Mouse (Mus musculus): ENCODE measurements around the gene Med16. TPM values are rescaled to one million over a fixed set of nuclear protein-coding genes. Genes with fewer than 3 reads are reported as not detected.

Med16 gene
- total RNA-seq, 2 experiments from 2014 or later = 53.0 to 54.1 TPM

DNA sequence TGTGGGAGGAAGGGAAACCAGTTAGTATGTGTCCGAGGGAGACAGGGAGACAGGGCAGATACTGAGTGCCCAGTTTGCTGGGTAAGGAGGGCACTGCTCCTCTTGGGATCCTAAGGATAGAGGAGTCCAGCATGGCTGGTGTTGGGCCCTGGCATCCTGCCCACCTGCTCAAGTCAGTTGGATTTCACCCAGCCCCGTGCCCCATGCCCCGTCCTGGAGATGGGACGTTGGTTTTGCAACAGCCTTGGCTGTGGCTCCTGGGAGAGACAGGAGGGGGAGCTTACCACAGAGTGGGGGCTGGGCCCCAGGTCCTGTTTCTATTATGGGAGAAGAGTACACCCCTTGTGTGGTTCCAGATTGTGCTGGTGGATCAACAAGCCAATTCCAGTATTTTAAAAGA is 24.3 kb downstream of the Med16 start:
- DNase-seq = no peak

DNA sequence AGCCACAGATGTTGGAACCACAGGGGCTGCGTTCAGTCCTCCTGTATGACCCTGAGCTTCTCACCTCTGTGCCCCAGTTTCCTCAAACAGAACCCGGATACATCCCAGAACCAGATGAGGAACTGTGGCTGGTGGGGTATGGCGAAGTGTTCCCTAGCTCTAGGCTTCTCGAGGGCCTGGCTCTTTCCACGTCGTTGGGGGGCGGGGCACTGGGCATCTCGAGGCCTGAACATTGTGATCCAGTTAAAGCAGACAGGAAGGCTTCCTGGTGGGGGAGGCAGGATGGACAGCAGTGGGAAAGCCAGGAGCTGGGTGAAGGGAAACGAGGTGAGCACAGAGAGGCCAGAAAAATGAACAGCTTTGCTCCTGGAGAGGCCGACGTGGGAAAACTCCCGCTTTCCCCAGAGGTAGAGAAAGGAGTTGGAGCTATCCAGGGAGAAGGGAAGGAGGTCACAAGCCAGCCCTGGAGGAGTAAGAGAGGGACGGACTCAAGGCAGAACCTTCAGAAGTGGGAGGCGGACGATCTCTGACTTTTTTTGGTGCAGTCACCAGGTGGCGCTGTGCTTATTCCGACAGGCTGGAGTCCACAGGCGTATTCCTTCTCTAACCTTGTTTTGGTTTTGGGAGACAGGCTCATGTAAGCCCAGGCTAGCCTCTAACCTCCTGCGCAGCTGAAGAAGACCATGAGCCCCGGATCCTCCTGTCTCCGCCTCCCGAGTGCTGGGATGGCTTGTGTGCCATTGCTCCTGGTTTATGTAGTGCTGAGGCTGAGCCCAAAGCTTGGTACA is 25.2 kb downstream of the Med16 start:
- peak; percentile 68 to 75 for DNase-seq

DNA sequence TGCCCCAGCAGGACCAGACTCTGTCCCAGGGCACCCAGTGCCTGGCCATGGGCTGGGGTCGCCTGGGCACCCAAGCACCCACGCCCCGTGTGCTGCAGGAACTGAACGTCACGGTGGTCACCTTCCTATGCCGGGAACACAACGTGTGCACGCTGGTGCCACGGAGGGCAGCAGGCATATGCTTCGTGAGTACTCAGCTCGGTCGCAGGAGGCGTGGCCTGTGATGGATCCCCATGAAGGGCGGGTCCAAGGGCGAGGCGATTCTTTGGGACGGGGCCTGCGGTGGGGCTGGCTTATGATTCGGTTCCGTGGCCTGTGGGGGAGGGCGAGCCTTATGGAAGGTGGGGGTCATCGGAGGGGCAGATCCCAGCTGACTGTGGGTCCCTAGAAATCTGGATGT is 26.7 kb downstream of the Med16 start:
- no peak for DNase-seq

DNA sequence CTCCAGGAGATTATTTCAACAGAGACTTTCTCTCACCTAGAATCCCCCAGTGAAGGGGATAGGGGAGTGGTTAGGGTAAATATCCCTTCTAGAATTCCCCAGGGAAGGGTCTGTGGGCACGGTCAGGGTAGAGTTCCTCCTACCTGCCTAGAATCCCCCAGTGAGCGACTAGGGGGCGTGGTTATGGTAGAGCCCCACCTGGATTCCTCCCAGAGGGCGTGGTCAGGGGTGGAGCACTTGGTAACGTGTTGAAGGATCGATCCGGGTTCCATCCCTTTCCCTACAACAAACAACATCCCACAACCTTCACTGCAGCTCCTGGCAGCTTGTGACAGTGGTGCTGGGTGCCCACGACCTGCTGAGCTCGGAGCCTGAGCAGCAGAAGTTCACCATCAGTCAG is 28.0 kb downstream of the Med16 start:
- no peak for DNase-seq

DNA sequence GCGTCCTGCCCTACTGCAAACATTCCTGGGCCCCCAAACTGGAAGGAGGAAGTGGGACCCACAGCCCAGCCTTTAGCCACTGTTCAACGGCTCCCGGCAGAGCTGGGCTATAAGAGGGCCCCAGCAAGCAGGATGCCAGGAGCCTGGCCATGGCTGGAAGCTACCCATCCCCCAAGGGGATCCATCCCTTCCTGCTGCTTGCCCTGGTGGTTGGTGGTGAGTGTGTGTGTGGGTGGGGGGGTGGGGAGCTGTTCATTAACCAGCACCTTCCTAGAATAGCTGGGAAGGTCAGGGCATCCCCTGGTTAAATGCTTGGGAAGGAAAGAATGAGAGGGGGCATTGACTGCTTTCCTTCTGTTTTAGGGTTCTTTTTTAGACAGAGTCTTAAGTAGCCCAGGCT is 29.2 kb downstream of the Med16 start:
- no peak for DNase-seq

DNA sequence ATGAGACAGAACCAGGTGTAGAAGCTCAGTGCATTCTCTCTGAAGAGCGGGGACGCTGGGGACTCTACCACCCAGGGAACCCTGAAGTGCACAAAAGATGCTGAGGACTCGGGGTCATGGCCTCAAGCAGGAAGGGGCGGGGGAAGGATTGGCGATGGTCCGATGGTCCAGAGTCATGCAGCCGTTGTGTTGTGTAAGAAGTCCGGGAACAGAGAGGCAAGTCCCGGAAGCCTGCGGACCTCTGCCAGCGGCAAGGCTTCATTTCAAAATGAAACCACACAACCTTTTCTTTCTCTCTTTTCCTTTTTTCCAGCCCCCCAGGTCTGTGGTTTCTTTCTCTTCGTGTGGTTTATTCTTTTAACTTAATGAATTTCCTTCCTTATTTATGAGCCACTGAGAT is 31.0 kb downstream of the Med16 start:
- DNase-seq = no peak

DNA sequence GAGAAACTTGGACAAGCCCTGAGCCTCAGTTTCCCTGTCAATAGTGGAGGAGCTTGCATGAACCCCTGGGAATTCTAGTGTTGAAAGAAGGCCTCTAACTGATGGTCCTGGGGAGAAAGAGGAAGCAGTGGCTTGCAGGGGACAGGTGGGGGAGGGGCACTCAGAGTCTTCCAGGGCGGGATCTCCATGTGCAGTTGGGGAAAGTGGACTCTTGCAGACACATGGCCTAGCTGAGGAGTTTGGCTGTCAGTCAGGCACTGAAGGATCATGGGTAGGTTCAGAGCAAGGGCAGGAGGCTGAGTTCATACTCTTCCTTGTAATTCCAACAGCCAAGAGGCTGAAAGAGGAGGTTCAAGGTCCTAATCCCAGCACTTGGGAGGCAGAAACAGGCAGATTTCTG is 31.5 kb downstream of the Med16 start:
- no peak for DNase-seq

DNA sequence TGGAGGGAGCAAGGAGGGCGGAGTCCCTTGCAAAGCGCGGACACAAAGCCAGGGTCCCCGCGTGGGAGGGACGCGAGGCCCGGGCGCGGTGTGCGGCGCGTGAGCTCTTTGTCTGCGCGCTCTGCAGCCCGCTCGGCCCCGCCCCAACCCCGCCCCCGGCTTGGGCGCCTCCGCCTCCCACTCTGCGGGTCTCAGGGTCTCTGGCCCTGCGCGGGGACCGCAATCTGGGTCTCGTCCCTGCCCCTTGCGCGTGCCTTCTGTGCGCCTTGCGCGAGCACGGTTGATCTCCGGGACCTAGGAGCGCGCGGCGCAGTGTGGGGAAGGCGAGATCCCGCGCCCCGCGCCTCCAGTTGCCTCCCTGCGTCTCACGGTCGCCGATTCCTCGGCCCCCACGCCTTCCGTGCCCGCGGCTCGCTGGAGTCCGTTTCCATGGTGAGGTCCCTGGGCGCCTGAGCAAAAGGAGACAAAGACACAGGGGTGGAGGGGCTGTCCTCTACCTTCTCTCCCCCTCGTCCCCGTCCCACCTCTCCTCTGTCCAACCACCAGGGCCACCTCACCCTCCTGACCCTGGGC is 34.3 kb downstream of the Med16 start, which contains the start of the genes Prtn3 and Plppr3:
Gene Prtn3, plus strand, starts transcription at position 187 of the 573 bp plus-strand sequence.
Gene Plppr3, minus strand, starts transcription at position 345 of the 573 bp plus-strand sequence.
- DNase-seq = no peak

DNA sequence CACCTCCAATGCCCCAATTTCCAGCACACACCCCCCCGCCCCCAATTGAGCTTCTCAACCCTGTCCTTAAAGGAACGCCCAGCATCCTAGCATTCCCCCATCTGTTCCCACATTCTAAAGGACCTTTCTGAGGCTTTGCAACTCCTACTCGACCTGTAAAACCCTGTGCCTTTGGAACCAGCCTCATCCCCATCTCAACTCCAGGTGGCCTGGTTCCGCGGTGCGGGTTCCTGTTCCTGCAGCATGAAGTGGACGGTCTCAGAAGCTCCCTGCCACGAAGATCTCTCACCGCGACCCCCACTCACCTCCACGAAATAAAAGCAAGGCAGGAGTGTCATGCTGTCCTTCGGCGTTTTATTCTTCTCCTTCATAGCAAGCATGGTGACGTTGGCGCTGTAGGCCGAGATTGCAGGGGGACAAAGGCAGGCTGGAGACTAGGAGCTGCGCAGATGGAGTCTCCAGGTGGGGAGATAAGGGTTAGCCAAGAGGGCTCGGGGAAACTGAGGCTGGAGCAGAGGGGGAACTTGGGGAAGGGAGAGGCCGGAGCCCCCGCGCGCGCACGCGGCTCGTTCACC is 34.9 kb downstream of the Med16 start:
- DNase-seq = no peak

DNA sequence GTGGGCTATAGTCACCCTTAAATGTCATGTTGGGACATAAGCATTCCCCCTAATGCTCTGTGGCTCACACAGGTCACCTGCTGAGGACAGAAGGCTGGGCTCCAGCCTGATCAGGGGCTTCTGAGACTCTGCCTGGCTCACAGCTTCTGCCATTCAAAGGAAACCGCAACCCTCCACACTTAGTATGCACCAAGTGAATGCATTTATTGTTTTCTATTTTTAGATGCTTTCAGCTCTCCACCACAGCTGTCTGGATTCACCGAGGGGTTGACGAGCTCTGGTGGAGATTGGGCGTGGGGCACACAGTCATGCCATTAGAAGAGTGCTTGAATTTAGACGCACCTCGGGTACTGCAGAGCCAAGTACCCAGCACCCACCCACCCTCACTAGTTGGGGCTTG is 35.4 kb downstream of the Med16 start:
- DNase-seq = no peak

DNA sequence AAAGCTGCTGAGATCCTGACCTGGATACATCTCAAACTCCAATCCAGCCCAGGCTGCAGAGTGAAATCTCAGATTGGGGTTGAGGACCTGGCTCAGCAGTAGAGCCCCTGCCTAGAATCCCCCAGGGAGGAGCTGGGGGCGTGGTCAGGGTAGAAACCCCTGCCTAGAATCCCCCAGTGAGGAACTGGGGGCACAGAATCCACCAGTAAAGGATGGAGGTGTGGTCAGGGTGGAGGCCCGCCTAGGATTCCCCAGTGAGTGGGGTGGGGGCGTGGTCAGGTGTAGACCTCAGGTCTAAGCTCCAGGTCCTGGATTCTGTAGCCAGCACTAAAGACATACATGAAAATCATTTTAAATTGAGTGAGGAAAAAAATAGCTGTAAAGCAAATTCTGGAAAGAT is 35.9 kb downstream of the Med16 start:
- DNase-seq = no peak

DNA sequence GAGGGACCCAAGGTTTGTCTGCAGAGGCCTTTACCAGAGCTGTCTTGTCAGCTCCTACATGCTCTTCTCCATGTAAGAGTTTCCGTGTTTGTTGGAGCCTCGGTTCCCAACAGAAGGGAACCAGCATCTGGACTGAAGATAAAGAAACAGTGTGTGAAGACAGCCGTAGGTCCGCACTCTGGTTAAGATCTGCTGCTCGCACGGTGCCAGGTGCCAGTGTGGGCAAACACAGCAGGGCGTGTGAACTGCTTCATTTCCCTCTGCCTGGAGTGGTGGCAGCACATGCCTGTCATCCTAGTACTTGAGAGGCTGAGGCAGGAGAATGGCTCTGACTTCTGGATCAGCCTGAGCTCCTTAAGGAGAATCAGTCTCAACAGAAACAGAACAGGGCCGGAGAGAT is 36.9 kb downstream of the Med16 start:
- no peak for DNase-seq

DNA sequence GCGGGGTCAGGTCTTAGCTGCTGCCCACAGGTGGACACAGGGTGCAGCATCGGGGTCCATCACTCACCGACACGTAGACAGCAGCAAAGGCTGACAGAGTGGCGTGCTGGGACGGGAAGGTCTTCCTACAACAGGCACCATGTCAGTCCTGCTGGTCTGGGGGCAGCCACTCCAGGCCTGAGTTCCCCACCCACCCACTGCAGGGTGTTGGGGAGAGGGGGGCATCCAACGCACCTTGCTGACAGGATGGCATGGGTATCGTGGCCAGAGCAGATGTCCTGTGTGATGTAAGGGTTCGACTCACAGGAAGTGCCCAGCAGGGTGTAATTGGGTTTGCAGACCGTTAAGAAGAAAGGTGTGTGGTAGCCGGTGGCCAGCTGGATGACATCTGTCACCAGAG is 42.1 kb downstream of the Med16 start:
- no peak for DNase-seq

DNA sequence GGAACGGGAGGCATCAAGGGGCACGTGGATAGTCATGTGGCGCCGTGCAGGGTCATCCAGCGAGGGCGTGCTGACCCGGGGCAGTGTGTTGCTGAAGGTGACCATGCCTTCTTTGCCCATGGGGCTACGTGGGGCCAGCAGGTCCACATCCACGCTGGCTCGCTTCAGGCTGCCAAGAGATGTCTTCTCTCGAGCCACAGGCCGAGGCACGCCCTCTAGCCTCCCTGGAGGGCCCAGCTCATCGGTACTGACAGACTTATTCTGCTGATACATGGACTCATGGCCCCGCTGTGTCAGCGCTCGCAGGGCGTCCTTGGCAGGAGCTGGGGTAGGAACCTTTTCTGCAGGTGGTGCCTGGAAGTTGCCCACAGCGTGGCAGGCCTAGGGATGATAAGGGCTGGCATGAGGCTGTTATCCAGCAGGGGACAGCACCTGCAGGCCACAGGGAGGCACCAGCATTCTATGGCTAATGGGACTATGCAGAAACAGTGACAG is 42.9 kb downstream of the Med16 start:
- DNase-seq = no peak

DNA sequence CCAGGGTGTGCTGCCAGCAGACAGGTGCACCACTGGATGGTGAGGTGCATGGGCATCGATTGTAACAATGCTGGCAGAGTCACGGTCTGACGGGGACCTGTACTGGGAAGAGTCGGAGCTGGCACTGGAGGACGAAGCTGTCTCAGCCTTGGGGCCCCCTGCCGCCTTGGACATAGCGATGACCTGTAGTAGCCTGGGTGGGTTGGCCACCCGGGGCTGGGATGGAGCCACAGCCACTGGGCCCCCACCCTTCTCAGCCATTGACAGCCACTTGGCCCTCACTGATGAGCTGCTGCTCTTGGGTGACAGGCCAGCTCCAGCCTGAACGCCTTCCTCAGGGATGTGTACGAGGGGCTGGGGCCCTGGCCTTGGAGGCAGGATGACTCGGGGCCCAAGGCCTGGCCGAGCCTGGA is 43.5 kb downstream of the Med16 start:
- DNase-seq = no peak

DNA sequence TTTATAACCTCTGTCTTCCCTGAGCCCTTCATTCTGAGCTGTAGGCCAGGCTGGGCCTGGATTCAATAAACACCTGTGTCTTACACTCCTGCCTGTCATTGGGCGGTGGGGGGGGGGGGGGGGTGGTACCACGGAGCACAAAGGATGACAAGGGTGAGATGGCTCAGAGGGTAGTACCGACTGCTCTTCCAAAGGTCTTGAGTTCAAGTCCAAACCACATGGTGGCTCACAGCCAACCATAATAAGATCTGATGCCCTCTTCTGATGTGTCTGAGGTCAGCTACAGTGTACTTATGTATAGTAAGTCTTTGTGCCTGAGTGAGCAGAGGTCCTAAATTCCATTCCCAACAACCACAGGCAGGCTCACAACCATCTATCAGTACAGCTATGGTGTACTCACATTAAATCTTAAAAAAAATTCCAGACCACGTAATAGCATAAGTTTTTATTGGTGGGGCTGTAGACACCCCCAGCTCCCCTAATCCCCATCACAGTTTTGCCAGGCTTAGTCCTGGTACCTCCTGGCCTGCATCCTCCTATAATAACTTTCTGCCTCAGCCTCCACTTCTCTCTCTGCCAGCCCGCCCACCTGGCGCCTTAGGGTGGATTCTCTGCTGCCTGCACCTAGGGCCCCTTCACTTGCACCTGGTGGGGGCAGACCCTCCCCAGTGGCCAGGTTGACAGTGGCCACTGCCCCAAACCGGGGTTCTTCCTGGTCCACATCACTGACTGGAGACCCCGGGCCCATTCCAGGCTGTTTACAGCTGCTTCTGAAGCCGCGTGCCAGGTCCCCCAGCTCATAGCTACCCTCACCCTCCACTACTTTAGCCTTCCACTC is 44.2 kb downstream of the Med16 start:
- DNase-seq = no peak

DNA sequence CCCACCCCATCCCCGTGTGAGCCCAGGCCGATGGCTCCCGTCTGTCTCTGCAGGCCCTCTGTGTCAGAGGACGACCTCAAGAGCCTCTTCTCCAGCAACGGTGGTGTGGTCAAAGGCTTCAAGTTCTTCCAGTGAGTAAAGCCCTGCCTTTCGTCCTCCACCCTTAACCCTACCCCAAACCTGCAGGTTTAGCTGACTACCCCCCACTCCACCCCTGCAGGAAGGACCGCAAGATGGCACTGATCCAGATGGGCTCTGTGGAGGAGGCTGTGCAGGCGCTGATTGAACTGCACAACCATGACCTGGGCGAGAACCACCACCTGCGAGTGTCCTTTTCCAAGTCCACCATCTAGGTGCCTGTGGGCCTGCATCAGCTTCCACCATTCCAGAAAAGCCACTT is 45.8 kb downstream of the Med16 start:
- no peak for DNase-seq

DNA sequence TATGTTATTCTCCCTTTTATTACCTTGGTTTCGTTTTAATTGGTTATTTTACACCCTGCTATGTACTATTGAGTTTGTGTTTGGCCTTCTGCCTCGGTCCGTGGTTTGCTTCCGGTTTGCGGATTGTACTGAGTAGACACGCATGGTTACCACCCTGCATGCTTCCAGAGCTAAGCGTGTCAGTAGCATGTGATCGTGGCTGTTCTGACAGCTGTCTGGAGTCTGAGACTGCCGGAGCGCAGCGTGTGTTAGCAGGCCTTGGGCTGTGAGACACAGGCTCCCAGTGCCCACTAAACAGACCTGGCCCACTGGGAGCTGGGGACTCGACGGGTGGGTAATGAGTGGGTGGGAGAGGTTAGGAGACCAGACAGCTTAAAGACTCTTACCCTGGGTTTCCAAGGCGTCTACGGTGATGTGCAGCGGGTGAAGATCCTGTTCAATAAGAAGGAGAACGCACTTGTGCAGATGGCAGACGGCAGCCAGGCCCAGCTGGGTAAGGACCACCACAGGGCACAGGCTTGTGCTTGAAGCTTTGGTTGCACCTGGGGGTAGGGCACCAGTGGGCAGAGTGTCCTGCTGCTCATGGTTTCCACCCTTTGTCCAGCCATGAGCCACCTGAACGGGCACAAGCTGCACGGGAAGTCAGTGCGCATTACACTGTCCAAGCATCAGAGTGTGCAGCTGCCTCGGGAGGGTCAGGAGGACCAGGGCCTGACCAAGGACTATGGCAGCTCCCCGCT is 46.5 kb downstream of the Med16 start:
- no peak for DNase-seq

DNA sequence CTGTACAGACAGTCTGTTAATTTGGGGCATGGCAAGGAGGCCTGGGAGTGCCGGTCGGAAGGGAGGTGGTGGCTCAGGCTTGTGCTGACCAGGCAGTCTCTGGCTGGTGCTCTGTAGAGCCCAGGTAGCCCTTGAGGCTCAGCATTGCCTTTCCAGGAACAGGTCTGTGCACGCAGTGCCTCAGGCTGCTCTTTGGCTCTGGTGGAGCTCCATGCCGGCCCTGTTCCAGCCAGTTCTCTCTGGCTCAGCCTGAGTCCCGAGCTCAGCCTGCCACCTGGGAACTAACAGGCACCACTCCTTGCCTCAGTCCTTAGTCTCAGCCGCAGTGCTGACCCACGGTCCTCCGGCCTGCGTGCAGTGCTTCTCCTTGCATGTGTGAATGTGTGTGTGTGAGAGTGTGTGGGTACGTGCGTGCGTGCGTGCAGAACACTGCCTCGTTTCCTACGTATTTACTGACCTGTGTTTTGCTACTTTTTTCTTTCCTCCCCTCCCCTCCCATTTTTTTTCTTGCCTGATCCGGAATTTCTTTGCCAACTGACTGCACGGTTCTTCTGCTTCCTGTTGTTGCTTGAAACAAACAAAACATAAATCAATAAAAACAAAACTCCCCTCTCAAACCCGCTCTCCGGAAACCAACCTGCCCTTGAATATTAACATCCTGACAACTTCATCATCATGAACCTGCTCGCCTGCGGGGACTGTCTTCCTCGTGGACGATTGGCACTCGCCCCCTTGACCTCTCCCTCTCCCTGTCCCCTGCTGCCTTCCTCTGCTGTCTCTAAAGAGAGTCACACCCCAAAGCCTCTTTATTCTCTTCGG is 47.3 kb downstream of the Med16 start:
- no peak for DNase-seq

DNA sequence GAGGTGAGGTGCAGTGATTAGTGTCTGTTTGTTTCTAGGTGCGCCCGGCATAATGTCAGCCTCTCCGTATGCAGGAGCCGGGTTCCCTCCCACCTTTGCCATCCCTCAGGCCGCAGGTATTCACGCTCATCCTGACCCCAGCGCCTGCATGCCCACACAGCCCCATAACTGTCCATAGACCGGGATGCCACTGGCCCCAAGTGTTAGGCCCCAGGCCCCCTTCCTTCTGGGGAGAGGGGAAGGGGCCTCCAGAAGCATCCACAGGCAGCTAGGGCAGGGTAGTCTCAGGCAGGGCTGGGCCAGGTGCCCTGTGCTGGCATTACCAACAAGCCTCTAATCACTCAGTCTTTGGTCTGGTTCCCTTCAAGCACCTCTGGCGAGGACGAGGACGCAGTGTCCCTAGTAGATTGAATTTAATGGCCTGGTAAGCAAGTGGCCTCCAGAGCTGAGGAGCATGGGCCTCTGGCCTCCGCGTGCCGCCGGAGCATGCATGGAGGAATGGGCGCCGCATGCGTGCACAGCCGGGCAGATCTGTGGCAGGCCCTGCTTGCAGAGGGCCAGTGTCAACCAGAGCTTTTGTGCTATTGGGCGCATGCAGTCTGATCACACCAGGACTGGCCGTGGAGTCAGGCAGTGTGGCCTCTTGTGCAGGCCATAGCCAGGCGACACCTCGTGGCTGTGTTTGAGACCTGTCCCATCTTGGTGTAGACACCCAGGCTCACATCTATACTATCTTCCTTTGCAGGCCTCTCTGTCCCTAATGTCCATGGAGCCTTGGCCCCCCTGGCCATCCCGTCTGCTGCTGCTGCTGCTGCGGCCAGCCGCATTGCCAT is 48.4 kb downstream of the Med16 start:
- no peak for DNase-seq
